Mouse (Mus musculus) NIH3T3 (cell line): ENCODE results near the gene Mfn2.
A peak's percentile ranks its signal among the peaks of the same experiment; 100 is the strongest.
"Not testable (repeated sequence)": the region's sequence is repeated elsewhere in the genome, so short reads cannot be mapped to it uniquely, and the experiment has no call there.

ENCODE experiments used
- DNase-seq: peaks from one replicate; pipeline ENCODE4 v3.0.0-alpha.2; 2012; ENCODE audit warnings: low read depth

Mfn2 gene

DNA sequence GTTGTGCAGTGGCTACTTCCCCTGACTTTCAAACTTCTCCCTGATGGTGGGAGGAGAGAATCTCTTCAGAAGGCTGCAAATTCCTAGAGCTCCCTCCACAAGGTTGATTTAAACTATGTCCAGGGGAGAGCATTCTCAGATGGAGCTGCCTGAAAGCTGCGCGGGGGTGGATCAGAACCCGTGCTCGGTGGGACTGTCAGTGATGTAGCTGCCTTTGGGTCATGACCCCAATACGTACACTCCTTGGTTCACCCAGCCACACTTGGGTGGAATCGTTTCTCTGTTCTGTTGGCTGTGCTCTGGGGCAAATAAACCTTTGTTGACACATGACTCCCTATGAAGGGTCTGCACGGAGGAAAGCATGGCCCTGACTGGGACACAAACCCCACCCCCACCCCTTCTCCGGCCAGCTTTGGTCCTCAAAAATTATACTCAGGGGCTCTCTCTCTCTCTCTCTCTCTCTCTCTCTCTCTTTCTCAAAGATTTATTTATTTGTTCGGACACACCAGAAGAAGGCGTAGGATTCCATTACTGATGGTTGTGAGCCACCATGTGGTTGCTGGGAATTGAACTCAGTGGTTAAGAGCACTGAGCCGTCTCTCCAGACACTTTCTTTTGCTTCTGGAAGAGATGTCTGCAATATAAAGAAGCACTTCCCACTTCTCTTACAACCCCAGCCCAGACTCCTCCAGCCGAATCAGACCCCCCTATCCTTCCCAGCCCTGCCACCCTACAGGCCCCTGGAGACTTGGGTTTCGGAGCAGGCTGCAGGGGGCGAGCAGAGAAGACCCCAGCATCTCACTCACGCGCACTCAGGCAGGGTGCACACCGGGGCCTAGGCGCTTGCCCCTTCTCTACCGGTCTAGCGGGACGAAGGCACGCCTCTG lies 36.7 kb downstream of the Mfn2 start:
- peak; percentile 51 for DNase-seq

- peak; percentile 27 for DNase-seq
These were observed 37.7 kb downstream of the Mfn2 start for GRCm38 (mm10) chr4:147866793-147867192.

DNA sequence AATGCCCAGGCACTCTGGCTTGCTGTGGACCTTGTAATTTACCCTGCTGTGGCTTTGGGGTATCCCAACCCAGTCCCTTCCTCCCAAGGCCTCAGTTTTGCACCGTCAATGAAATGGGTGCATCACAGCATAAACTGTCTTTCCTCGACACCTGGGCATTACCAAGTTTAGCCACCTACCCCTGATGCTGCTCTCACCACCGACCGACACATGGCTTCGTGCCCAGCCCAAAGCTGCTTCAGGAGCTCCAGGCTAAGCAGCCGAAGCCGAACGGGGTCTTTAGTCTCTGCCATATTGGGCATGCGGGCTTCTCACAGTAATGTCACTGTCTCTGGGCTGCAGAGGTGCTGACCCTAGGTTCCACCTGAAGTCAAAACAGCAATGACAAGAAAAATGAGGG lies 38.4 kb downstream of the Mfn2 start:
- DNase-seq, result no peak

DNA sequence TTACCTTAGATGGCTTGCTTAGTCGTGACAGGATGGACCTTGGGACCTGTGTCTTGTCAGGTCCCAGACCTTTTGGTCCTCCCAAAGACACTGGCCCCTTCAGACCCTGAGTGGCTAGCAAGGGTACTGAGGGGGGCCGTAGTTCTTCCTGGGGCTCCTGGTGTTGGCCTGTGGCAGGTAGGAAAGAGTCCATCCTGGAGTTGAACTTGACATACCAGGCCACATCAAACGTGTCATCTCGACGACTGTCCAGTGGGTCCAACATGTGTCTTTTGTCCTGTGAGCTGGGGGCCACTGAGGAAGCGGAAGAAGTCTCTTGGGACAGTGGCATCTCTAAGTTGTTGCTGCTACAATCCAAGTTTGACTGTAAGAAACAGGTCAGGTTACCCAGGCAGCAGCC lies 38.9 kb downstream of the Mfn2 start:
- no peak for DNase-seq

DNA sequence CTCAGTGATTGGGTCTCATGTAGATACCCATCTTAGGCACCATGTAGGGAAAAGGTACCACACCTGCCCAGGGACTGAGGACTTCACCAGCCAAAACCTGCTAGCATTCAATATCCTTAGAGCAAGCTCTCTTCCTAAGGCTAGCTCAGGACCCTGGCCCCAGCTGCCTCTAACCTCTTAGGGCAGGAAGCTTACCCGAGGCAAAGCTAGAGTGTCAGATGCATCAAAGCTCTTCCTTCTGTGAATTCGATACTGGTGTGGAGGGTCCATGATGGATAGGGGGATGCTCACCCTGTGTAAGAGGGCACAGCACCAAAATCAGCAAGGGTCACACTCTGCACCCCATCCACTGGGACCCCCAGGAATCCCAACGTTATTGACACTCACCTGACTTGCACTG lies 42.5 kb downstream of the Mfn2 start:
- no peak for DNase-seq

GRCm38 (mm10) chr4:147850776-147851175 lies 53.7 kb downstream of the Mfn2 start:
- DNase-seq, result no peak

DNA sequence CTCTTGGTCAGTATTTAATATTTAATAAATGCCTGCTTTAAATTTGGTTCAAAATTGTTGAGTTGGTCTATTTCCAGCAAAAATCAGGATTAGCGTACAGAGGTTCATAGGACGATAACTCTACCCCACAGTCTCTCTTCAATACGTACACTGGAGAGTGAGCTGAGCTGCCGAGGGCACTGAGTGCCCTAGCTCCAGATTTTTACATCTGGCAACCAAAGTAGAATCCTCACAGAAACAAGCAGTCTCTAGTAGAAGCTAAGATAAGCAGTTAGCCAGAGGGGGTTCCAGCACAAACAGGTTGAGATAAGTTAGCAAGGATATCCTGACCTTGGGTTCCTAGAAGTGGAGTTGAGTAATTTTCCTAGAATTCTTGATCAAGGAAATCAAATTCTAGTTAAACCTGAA lies 55.9 kb downstream of the Mfn2 start:
- no peak for DNase-seq

DNA sequence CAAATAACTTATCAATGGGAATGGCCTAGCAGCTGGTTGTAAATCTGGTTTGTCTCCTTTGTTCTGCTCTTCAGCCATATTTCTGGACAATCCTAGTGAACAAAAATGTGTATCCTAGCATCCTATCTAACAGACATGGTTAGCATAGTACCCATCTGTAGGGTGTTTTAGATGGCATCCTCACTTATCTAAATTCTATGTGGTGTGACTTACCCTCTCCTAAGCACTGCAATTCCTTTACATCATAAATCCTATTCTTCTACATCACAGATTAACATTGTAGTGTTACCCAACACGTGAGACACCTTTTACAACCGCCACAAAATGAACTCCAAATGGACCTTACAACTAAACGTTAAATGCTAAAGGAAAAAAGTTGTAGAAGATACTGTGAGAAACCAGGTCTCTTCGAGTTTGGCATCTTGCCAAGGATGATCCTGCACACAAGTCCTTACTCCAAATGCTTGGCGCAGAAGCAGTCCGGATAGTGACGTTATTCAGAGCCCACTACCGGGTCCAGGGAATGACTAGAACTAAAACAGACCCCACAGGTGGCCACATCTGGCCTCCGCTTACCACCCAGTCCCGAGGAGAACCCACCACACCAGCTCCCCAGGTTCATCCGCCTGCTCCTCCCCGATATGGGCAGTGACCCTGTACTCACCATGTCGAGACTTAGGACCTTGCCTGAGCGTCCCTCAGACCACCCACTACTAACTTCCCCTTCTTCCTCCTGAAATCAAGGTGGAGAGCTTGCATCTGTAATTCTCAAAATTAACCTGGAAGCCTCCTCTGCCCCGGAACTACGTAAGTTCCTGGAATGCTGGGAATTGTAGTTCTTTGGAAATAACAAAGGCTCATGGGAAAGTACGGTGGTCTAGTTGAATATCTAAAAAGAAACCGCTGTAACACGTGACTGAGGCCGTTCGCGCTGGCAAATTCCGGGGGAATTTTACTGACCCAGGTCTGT lies 56.6 kb downstream of the Mfn2 start, which contains the start of gene Zfp933:
Gene Zfp933 (minus strand): TSS at position 753 of the 970 bp plus-strand sequence.
- DNase-seq, result peak; percentile 87

DNA sequence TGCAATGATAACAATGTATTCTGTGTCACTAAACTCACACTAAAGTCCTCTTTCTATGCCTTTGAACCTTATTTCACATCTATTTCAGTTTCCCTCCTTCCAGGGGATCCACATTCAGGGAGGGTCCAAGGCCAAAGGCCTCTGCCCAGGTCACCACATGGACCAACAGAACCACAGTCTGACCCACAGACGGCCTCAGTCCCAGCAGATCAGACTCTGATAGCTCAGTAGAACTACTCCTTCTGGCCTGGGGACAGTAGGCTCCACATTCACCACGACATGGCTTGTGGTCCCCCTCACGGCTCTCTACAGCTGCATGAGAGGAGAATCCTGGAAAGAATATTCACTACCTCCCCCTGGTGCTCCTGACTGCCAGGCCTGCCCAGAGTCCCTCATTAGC lies 61.6 kb downstream of the Mfn2 start:
- DNase-seq, result no peak

- not testable (repeated sequence) for DNase-seq
These were observed 65.2 kb downstream of the Mfn2 start for GRCm38 (mm10) chr4:147839282-147839681.

DNA sequence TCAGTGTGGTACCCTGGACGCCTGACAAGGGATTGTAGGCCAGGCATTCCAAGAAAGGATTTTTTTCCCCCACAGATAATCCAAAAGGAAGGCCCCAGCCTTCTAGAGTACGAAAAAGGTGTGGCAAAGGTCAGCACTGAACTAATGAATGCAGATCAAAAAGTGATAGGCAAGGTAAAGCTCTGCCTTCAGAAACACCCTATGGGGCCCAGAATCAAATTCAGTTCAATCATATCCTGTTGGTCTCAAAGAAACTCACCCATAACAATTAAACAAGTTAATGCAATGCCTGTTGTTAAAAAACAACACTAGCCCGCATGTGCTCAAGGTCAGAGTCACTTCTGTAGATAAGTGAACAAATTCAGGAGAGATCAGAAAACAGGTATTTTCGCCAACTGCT lies 80.1 kb downstream of the Mfn2 start:
- no peak for DNase-seq
